Mouse (Mus musculus) retina, embryonic 14.5 days (tissue): ENCODE data around the gene Aco2.

Source experiments
- DNase-seq: peaks from one replicate; pipeline ENCODE4 v3.0.0-alpha.2; 2015; ENCODE audit warnings: low spot score

Gene Aco2

GRCm38 (mm10) chr15:81950716-81951115 lies 78.6 kb downstream of the Aco2 start:
- no peak for DNase-seq

- no peak for DNase-seq
Measured at GRCm38 (mm10) chr15:81951159-81951558, 79.0 kb downstream of the Aco2 start.

- no peak for DNase-seq
Measured at GRCm38 (mm10) chr15:81952310-81952709, 80.2 kb downstream of the Aco2 start.

GRCm38 (mm10) chr15:81954151-81954583 lies 82.1 kb downstream of the Aco2 start:
- DNase-seq = no peak

GRCm38 (mm10) chr15:81954716-81955115 lies 82.6 kb downstream of the Aco2 start:
- DNase-seq = no peak

GRCm38 (mm10) chr15:81955414-81955813 lies 83.3 kb downstream of the Aco2 start:
- DNase-seq = no peak

GRCm38 (mm10) chr15:81956457-81956856 lies 84.3 kb downstream of the Aco2 start:
- peak; percentile 78 for DNase-seq

- DNase-seq = no peak
Measured at GRCm38 (mm10) chr15:81957598-81957997, 85.5 kb downstream of the Aco2 start.

GRCm38 (mm10) chr15:81958906-81959305 lies 86.8 kb downstream of the Aco2 start:
- no peak for DNase-seq

- DNase-seq = peak; percentile 100
Measured at GRCm38 (mm10) chr15:81960171-81961077, 88.3 kb downstream of the Aco2 start, which contains the start of gene Pmm1. Gene Pmm1, minus strand, starts transcription at chr15:81960930.

- DNase-seq = no peak
Measured at GRCm38 (mm10) chr15:81961078-81961451, 89.0 kb downstream of the Aco2 start.

GRCm38 (mm10) chr15:81964262-81964661 lies 92.2 kb downstream of the Aco2 start:
- DNase-seq = no peak
